Mouse (Mus musculus) stomach, embryonic 14.5 days (tissue): ENCODE data around the gene Krtap5-4. TPM values are rescaled to one million over a fixed set of nuclear protein-coding genes. Genes with fewer than 3 reads are reported as not detected.

Experiments
- ATAC-seq: fragments of 200-750 bp; cut with Nextera tagmentation; 2 replicates; pipeline ENCODE4 v1.8.0; 2017; ENCODE audit warnings: low read depth, moderate TSS enrichment; ENCODE audit not compliant: insufficient number of reproducible peaks, insufficient read depth, low FRiP score
- H3K27ac ChIP-seq: fragments of 300-500 bp; sonication (generic); 2 replicates; pipeline ENCODE4 v1.5.1; 2014; ENCODE audit warnings: mild to moderate bottlenecking, low read length, moderate library complexity, mixed read lengths
- H3K27me3 ChIP-seq: fragments of 300-500 bp; sonication (generic); 2 replicates; pipeline ENCODE4 v1.6.1; 2014; ENCODE audit warnings: low read length, control low read depth, mixed read lengths; ENCODE audit not compliant: control insufficient read depth, insufficient read depth
- H3K36me3 ChIP-seq: fragments of 300-500 bp; sonication (generic); 2 replicates; pipeline ENCODE4 v1.6.1; 2014; ENCODE audit warnings: mild to moderate bottlenecking, control low read depth, low read length, moderate library complexity, mixed read lengths; ENCODE audit not compliant: control insufficient read depth, insufficient read depth
- H3K4me1 ChIP-seq: fragments of 300-500 bp; sonication (generic); 2 replicates; pipeline ENCODE4 v1.6.1; 2014; ENCODE audit warnings: low read length, control low read depth, mixed read lengths; ENCODE audit not compliant: control insufficient read depth, insufficient read depth
- H3K4me2 ChIP-seq: fragments of 300-500 bp; sonication (generic); replicated peaks from 2 replicates; pipeline ENCODE4 v1.6.1; 2014; ENCODE audit warnings: low read depth, low read length, control low read depth
- H3K4me3 ChIP-seq: fragments of 300-500 bp; sonication (generic); 2 replicates; pipeline ENCODE4 v1.5.1; 2014; ENCODE audit warnings: low read depth, low read length, control low read depth
- H3K9ac ChIP-seq: fragments of 300-500 bp; sonication (generic); replicated peaks from 2 replicates; pipeline ENCODE4 v1.6.1; 2014; ENCODE audit warnings: low read depth, mild to moderate bottlenecking, control low read depth, low read length, moderate library complexity, mixed read lengths
- H3K9me3 ChIP-seq: fragments of 300-500 bp; sonication (generic); 2 replicates; pipeline ENCODE4 v1.6.1; 2016; ENCODE audit warnings: low read depth, low read length, control low read depth; ENCODE audit not compliant: control insufficient read depth
- WGBS: fragments of 180-500 bp; shearing (Covaris S2); extraction: QIAGEN DNeasy Blood & Tissue Kit; methylation state at CpG from one replicate; pipeline ENCODE4 v1.1.7; 2014; 5-methylcytosine and 5-hydroxymethylcytosine counted together
- polyA plus RNA-seq: library from polyadenylated mRNA; unstranded; fragments of >200 nt; fragmentation: Nextera tagmentation; extraction: Ambion mirVana; gene quantifications from 2 replicates; pipeline ENCODE4 v1.2.1, GENCODE M21; 2014

The Krtap5-4 gene
- polyA plus RNA-seq, 1 experiment from 2014 or later = not detected

- no peak overlapping the region for H3K4me2 ChIP-seq
- H3K36me3 ChIP-seq = no peaks in the 10 kb centered on the region
- no peak overlapping the region for H3K9ac ChIP-seq
- no peaks in the 10 kb centered on the region for H3K4me1 ChIP-seq
- H3K27ac ChIP-seq = peak overlapping the region; percentile 11; the same call in 1 of the 2 replicates
- H3K27me3 ChIP-seq = no peaks in the 10 kb centered on the region
- no peak for ATAC-seq
- H3K4me3 ChIP-seq = no peak overlapping the region
- no peaks in the 10 kb centered on the region for H3K9me3 ChIP-seq
- 65% methylated on average over 3 of the region's 3 CpGs for WGBS
These were observed 38.9 kb downstream of the Krtap5-4 start for GRCm38 (mm10) chr7:142342247-142342640.

DNA sequence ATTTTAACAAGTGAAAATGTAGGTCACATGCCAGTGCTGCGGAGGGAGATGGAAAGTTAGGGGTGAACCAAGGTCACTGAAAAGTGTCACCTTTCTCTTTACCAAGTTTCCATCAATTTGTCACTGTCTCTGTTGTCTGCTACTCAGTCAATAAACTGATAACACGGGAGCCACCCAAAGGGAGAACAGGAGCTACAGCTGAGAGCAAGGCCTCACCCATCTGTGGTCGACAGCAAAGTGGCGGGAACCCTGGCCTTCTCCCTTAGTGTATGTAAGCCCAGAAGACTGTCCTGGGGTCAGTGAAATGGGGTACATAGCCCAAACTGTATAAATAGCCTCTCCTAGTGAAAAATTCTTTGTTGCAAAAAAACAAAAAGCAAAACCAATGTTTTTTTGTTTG, 44.2 kb downstream of the Krtap5-4 start:
- Histone ChIP-seq H3K36me3 (no peaks in the 10 kb centered on the region), H3K4me3 (no peak overlapping the region), H3K9me3 (no peaks in the 10 kb centered on the region), H3K4me1 (0 out of 2 replicates have a peak, but pooled peaks cover 4% of the 10 kb centered on the region), H3K4me2 (no peak overlapping the region), H3K27me3 (no peaks in the 10 kb centered on the region), H3K9ac (no peak overlapping the region), H3K27ac (no peak overlapping the region)
- ATAC-seq = no peak
- 49% methylated on average over 4 of the region's 4 CpGs for WGBS

GRCm38 (mm10) chr7:142349308-142349961, 46.1 kb downstream of the Krtap5-4 start:
- no peak for ATAC-seq
- Histone ChIP-seq H3K4me1 (0 out of 2 replicates have a peak, but pooled peaks cover 5% of the 10 kb centered on the region), H3K4me2 (no peak overlapping the region), H3K9me3 (no peaks in the 10 kb centered on the region), H3K4me3 (no peak overlapping the region), H3K36me3 (no peaks in the 10 kb centered on the region), H3K9ac (no peak overlapping the region), H3K27me3 (no peaks in the 10 kb centered on the region), H3K27ac (no peak overlapping the region)
- 25% methylated on average over 9 of the region's 9 CpGs for WGBS

GRCm38 (mm10) chr7:142351569-142351968, 48.2 kb downstream of the Krtap5-4 start:
- WGBS = 55% methylated on average over 5 of the region's 5 CpGs
- Histone ChIP-seq H3K27ac (0 out of 2 replicates have a peak overlapping the region, but pooled peaks have one; percentile 30), H3K4me3 (no peak overlapping the region), H3K36me3 (no peaks in the 10 kb centered on the region), H3K9me3 (no peaks in the 10 kb centered on the region), H3K4me1 (0 out of 2 replicates have a peak, but pooled peaks cover 5% of the 10 kb centered on the region), H3K4me2 (no peak overlapping the region), H3K9ac (no peak overlapping the region), H3K27me3 (no peaks in the 10 kb centered on the region)
- ATAC-seq = no peak

GRCm38 (mm10) chr7:142353854-142354253, 50.5 kb downstream of the Krtap5-4 start:
- ATAC-seq = no peak
- Histone ChIP-seq H3K4me1 (peaks cover 7% of the 10 kb centered on the region; the same call in 1 of the 2 replicates), H3K9me3 (no peaks in the 10 kb centered on the region), H3K27me3 (no peaks in the 10 kb centered on the region), H3K27ac (no peak overlapping the region), H3K4me2 (no peak overlapping the region), H3K9ac (no peak overlapping the region), H3K4me3 (no peak overlapping the region), H3K36me3 (no peaks in the 10 kb centered on the region)
- WGBS = 66% methylated on average over 5 of the region's 5 CpGs

Other genes starting within 250 kb of the Krtap5-4 start
- 66.8 and 68.2 TPM in 2 replicates for gene Mob2, start 242.5 kb upstream of the Krtap5-4 start, polyA plus RNA-seq
- 5.2 and 6.4 TPM in 2 replicates for gene Dusp8, start 207.7 kb upstream of the Krtap5-4 start, polyA plus RNA-seq
- not detected in 2 replicates for gene Gm45618, start 182.8 kb upstream of the Krtap5-4 start, polyA plus RNA-seq
- not detected in 2 replicates for gene Gm39115, start 167.5 kb upstream of the Krtap5-4 start, polyA plus RNA-seq
- not detected in 2 replicates for gene Gm45337, start 158.9 kb upstream of the Krtap5-4 start, polyA plus RNA-seq
- gene Gm29735, start 146.4 kb upstream of the Krtap5-4 start, polyA plus RNA-seq = not detected in 2 replicates
- gene Gm4553, start 137.8 kb upstream of the Krtap5-4 start, polyA plus RNA-seq = not detected in 2 replicates
- gene Krtap5-2, start 127.5 kb upstream of the Krtap5-4 start, polyA plus RNA-seq = not detected in 2 replicates
- gene Gm10153, start 113.2 kb upstream of the Krtap5-4 start, polyA plus RNA-seq = not detected in 2 replicates
- gene Krtap5-3, start 102.2 kb upstream of the Krtap5-4 start, polyA plus RNA-seq = not detected in 2 replicates
- not detected in 2 replicates for gene Gm7579, start 91.7 kb upstream of the Krtap5-4 start, polyA plus RNA-seq
- not detected in 2 replicates for gene Krtap5-5, start 73.6 kb upstream of the Krtap5-4 start, polyA plus RNA-seq
- gene Gm40460, start 62.5 kb upstream of the Krtap5-4 start, polyA plus RNA-seq = not detected in 2 replicates
- not detected in 2 replicates for gene Gm2431, start 45.2 kb upstream of the Krtap5-4 start, polyA plus RNA-seq
- gene Gm4559, start 29.2 kb upstream of the Krtap5-4 start, polyA plus RNA-seq = not detected in 2 replicates
- gene Krtap5-1, start 6.4 kb upstream of the Krtap5-4 start, polyA plus RNA-seq = not detected in 2 replicates
- 1.2 and 2.5 TPM in 2 replicates for gene Ifitm10, start 70.2 kb downstream of the Krtap5-4 start, polyA plus RNA-seq
- gene Gm49369, start 79.1 kb downstream of the Krtap5-4 start, polyA plus RNA-seq = not detected in 2 replicates
- 267 and 273 TPM in 2 replicates for gene Ctsd, start 84.5 kb downstream of the Krtap5-4 start, polyA plus RNA-seq
- gene Syt8, start 131.3 kb downstream of the Krtap5-4 start, polyA plus RNA-seq = 4.8 and 6.6 TPM in 2 replicates
- gene Tnni2, start 138.3 kb downstream of the Krtap5-4 start, polyA plus RNA-seq = 4.6 and 5.8 TPM in 2 replicates
- gene Lsp1, start 157.3 kb downstream of the Krtap5-4 start, polyA plus RNA-seq = 194 and 211 TPM in 2 replicates
- 2.2 and 2.6 TPM in 2 replicates for gene Tnnt3, start 195.3 kb downstream of the Krtap5-4 start, polyA plus RNA-seq
- gene Mrpl23, start 229.1 kb downstream of the Krtap5-4 start, polyA plus RNA-seq = 32.6 and 35.6 TPM in 2 replicates